Mouse (Mus musculus) hindbrain, postnatal 0 days (tissue): ENCODE results near the gene Gjd3. TPM values are rescaled to one million over a fixed set of nuclear protein-coding genes. Genes with fewer than 3 reads are reported as not detected.
"Not testable (repeated sequence)": the region's sequence is repeated elsewhere in the genome, so short reads cannot be mapped to it uniquely, and the experiment has no call there.

Experiments used
- ATAC-seq: fragments of 200-750 bp; cut with Nextera tagmentation; 2 replicates; pipeline ENCODE4 v1.8.0; 2017; ENCODE audit warnings: mild to moderate bottlenecking, moderate TSS enrichment, moderate library complexity
- DNase-seq: peaks from one replicate; pipeline ENCODE4 v3.0.0-alpha.2; 2015; ENCODE audit warnings: low spot score
- H3K27ac ChIP-seq: fragments of 300-500 bp; sonication (generic); 2 replicates; pipeline ENCODE4 v1.5.1; 2014; ENCODE audit warnings: mild to moderate bottlenecking
- H3K27me3 ChIP-seq: fragments of 300-500 bp; sonication (generic); 2 replicates; pipeline ENCODE4 v1.6.1; 2014; ENCODE audit warnings: low read length, mixed read lengths; ENCODE audit not compliant: insufficient read depth
- H3K36me3 ChIP-seq: fragments of 300-500 bp; sonication (generic); 2 replicates; pipeline ENCODE4 v1.6.1; 2014; ENCODE audit warnings: low read length, mixed read lengths; ENCODE audit not compliant: insufficient read depth
- H3K4me1 ChIP-seq: fragments of 300-500 bp; sonication (generic); 2 replicates; pipeline ENCODE4 v1.6.1; 2014; ENCODE audit warnings: antibody characterized with exemption, low read length, mixed read lengths; ENCODE audit not compliant: insufficient read depth
- H3K4me2 ChIP-seq: fragments of 300-500 bp; sonication (generic); 2 replicates; pipeline ENCODE4 v1.6.1; 2014; ENCODE audit warnings: low read depth, mild to moderate bottlenecking, low read length, moderate library complexity, mixed read lengths
- H3K4me3 ChIP-seq: fragments of 300-500 bp; sonication (generic); 2 replicates; pipeline ENCODE4 v1.5.1; 2014; ENCODE audit warnings: low read length
- H3K9ac ChIP-seq: fragments of 300-500 bp; sonication (generic); replicated peaks from 2 replicates; pipeline ENCODE4 v1.6.1; 2014; ENCODE audit warnings: mild to moderate bottlenecking, low read length, moderate library complexity, mixed read lengths
- H3K9me3 ChIP-seq: fragments of 300-500 bp; sonication (generic); 2 replicates; pipeline ENCODE4 v1.6.1; 2016; ENCODE audit warnings: low read length, mixed read lengths
- CTCF ChIP-seq: IDR thresholded peaks from 2 replicates; pipeline ENCODE4 v1.5.1; 2016; ENCODE audit warnings: antibody characterized with exemption, control low read depth, low read depth
- WGBS: fragments of 180-500 bp; shearing (Covaris S2); extraction: QIAGEN DNeasy Blood & Tissue Kit; methylation state at CpG from one replicate; pipeline ENCODE4 v1.1.7; 2014; 5-methylcytosine and 5-hydroxymethylcytosine counted together
- polyA plus RNA-seq: library from polyadenylated mRNA; unstranded; fragments of >200 nt; fragmentation: Nextera tagmentation; extraction: Ambion mirVana; gene quantifications from 2 replicates; pipeline ENCODE4 v1.2.1, GENCODE M21; 2015
- total RNA-seq: library from RNA; depleted of rRNA; stranded (reverse); fragments of >200 nt; gene quantifications from 2 replicates; pipeline ENCODE4 v1.2.3, GENCODE M21; 2014; rRNA removed

Gene Gjd3
- total and polyA plus RNA-seq, 2 experiments from 2014 or later = 5.0 to 5.9 TPM

- no peak for ATAC-seq
- Histone ChIP-seq H3K4me3 (no peak overlapping the region), H3K9ac (no peak overlapping the region), H3K9me3 (no peaks in the 10 kb centered on the region), H3K4me2 (no peak overlapping the region), H3K27me3 (no peaks in the 10 kb centered on the region), H3K27ac (no peak overlapping the region), H3K36me3 (no peaks in the 10 kb centered on the region), H3K4me1 (peaks cover 42% of the 10 kb centered on the region)
- WGBS = 89% methylated on average over 3 of the region's 3 CpGs
- no peak for DNase-seq
- TF ChIP-seq CTCF = no peak
Measured at GRCm38 (mm10) chr11:98934367-98934766, 48.4 kb downstream of the Gjd3 start.

GRCm38 (mm10) chr11:98933847-98934246 lies 49.0 kb downstream of the Gjd3 start:
- peaks cover 47% of the 10 kb centered on the region for H3K4me1 ChIP-seq
- not testable (repeated sequence) for H3K27ac ChIP-seq, H3K36me3 ChIP-seq, H3K4me3 ChIP-seq, H3K4me2 ChIP-seq, H3K9ac ChIP-seq, H3K27me3 ChIP-seq, H3K9me3 ChIP-seq, ATAC-seq, DNase-seq
- 87% methylated on average over 2 of the region's 2 CpGs for WGBS

- 32% methylated on average over 9 of the region's 9 CpGs for WGBS
- peak; percentile 48 for DNase-seq
- peaks cover 53% of the 10 kb centered on the region for H3K4me1 ChIP-seq
- no peak overlapping the region for H3K9ac ChIP-seq
- no peaks in the 10 kb centered on the region for H3K9me3 ChIP-seq
- no peak for ATAC-seq
- no peak overlapping the region for H3K27ac ChIP-seq
- no peaks in the 10 kb centered on the region for H3K27me3 ChIP-seq
- no peak overlapping the region for H3K4me3 ChIP-seq
- TF ChIP-seq CTCF = peak; percentile 68
- 0 out of 2 replicates have a peak overlapping the region, but pooled peaks have one; percentile 4 for H3K4me2 ChIP-seq
- no peaks in the 10 kb centered on the region for H3K36me3 ChIP-seq
Measured at GRCm38 (mm10) chr11:98933151-98933550, 49.7 kb downstream of the Gjd3 start.

- ATAC-seq = no peak
- WGBS = 31% methylated on average over 19 of the region's 19 CpGs
- H3K4me3 ChIP-seq = no peak overlapping the region
- no peaks in the 10 kb centered on the region for H3K27me3 ChIP-seq
- no peak overlapping the region for H3K27ac ChIP-seq
- H3K4me2 ChIP-seq = no peak overlapping the region
- H3K36me3 ChIP-seq = no peaks in the 10 kb centered on the region
- no peak for TF ChIP-seq CTCF
- no peak for DNase-seq
- H3K9me3 ChIP-seq = no peaks in the 10 kb centered on the region
- no peak overlapping the region for H3K9ac ChIP-seq
- peaks cover 54% of the 10 kb centered on the region for H3K4me1 ChIP-seq
Measured at GRCm38 (mm10) chr11:98932293-98933091, 50.3 kb downstream of the Gjd3 start.

Other genes with a start within 250 kb of the Gjd3 start
- gene Thra, start 242.4 kb downstream of the Gjd3 start, total RNA-seq = 725 and 812 TPM in 2 replicates
- 160 TPM in 2 replicates for gene Thra, start 242.4 kb downstream of the Gjd3 start, polyA plus RNA-seq
- 7.5 and 8.6 TPM in 2 replicates for gene Nr1d1, start 207.7 kb downstream of the Gjd3 start, total RNA-seq
- gene Nr1d1, start 207.7 kb downstream of the Gjd3 start, polyA plus RNA-seq = 10.2 and 13.5 TPM in 2 replicates
- 77.7 and 94.3 TPM in 2 replicates for gene Msl1, start 187.5 kb downstream of the Gjd3 start, total RNA-seq
- gene Msl1, start 187.5 kb downstream of the Gjd3 start, polyA plus RNA-seq = 25.0 and 25.4 TPM in 2 replicates
- 24.4 and 74.0 TPM in 2 replicates for gene Casc3, start 178.1 kb downstream of the Gjd3 start, total RNA-seq
- gene Casc3, start 178.1 kb downstream of the Gjd3 start, polyA plus RNA-seq = 35.4 and 35.7 TPM in 2 replicates
- 29.5 and 44.1 TPM in 2 replicates for gene Rapgefl1, start 146.2 kb downstream of the Gjd3 start, total RNA-seq
- 11.0 TPM in 2 replicates for gene Rapgefl1, start 146.2 kb downstream of the Gjd3 start, polyA plus RNA-seq
- gene Wipf2, start 119.4 kb downstream of the Gjd3 start, total RNA-seq = 8.1 and 10.4 TPM in 2 replicates
- gene Wipf2, start 119.4 kb downstream of the Gjd3 start, polyA plus RNA-seq = 3.5 and 3.7 TPM in 2 replicates
- 2.5 and 4.6 TPM in 2 replicates for gene Cdc6, start 75.2 kb downstream of the Gjd3 start, total RNA-seq
- 3.0 and 3.4 TPM in 2 replicates for gene Cdc6, start 75.2 kb downstream of the Gjd3 start, polyA plus RNA-seq
- 16.9 and 19.2 TPM in 2 replicates for gene Rara, start 55.2 kb downstream of the Gjd3 start, total RNA-seq
- 8.1 and 9.5 TPM in 2 replicates for gene Rara, start 55.2 kb downstream of the Gjd3 start, polyA plus RNA-seq
- gene Top2a, start 41.2 kb upstream of the Gjd3 start, total RNA-seq = 43.8 and 44.4 TPM in 2 replicates
- gene Top2a, start 41.2 kb upstream of the Gjd3 start, polyA plus RNA-seq = 34.2 and 39.1 TPM in 2 replicates
- gene Igfbp4, start 58.2 kb upstream of the Gjd3 start, total RNA-seq = 81.3 and 82.2 TPM in 2 replicates
- 96.3 and 103 TPM in 2 replicates for gene Igfbp4, start 58.2 kb upstream of the Gjd3 start, polyA plus RNA-seq
- gene Tns4, start 106.3 kb upstream of the Gjd3 start, total RNA-seq = 1.3 TPM in 1 of 2 replicates, not detected in the other
- 0.08 TPM in 1 of 2 replicates, not detected in the other for gene Tns4, start 106.3 kb upstream of the Gjd3 start, polyA plus RNA-seq
- gene Ccr7, start 172.1 kb upstream of the Gjd3 start, total RNA-seq = 0.40 TPM in 1 of 2 replicates, not detected in the other
- gene Ccr7, start 172.1 kb upstream of the Gjd3 start, polyA plus RNA-seq = not detected in 2 replicates
- gene Smarce1, start 248.0 kb upstream of the Gjd3 start, total RNA-seq = 60.6 and 66.7 TPM in 2 replicates
- 186 and 188 TPM in 2 replicates for gene Smarce1, start 248.0 kb upstream of the Gjd3 start, polyA plus RNA-seq